Mouse (Mus musculus): ENCODE measurements at regions not wholly inside any gene's neighbourhood (a gene's known extent, or its start where the extent isn't known, plus 50 kb on each side); places are given as distances from the start of the nearest gene placed in this dataset.

GRCm38 (mm10) chr1:35848160-35848954 is 219.8 kb upstream of the Hs6st1 start:
- Histone ChIP-seq H3K4me1 (ENCODE audit: control insufficient read depth, insufficient read depth, low read length) (no peaks in the 10 kb centered on the region), H3K27ac (ENCODE audit: insufficient read depth, low read length) (no peak overlapping the region), H3K36me3 (ENCODE audit: control insufficient read depth, insufficient read depth, low read length, poor library complexity, severe bottlenecking) (no peaks in the 10 kb centered on the region), H3K9ac (ENCODE audit: low read depth, poor library complexity, severe bottlenecking) (no peak overlapping the region), H3K4me3 (ENCODE audit: low read depth, low read length) (no peak overlapping the region), H3K27me3 (ENCODE audit: control insufficient read depth, insufficient read depth, low read length, poor library complexity, severe bottlenecking) (no peaks in the 10 kb centered on the region), H3K9me3 (replicated peaks; ENCODE audit: control insufficient read depth, insufficient read depth, low read length, poor library complexity, severe bottlenecking) (no peaks in the 10 kb centered on the region)
- no peak for TF ChIP-seq EP300 (IDR thresholded peaks at IDR 0.05; ENCODE audit: insufficient read depth, low read depth, low read length)
- no peak for TF ChIP-seq CTCF (IDR thresholded peaks at IDR 0.05; ENCODE audit: low read depth, low read length)
- no peak for TF ChIP-seq POLR2A (IDR thresholded peaks at IDR 0.05; ENCODE audit: insufficient read depth, low read length)

GRCm38 (mm10) chr1:35849406-35850190 is 218.6 kb upstream of the Hs6st1 start:
- no peak overlapping the region for H3K27ac ChIP-seq (ENCODE audit: insufficient read depth, low read length)

GRCm38 (mm10) chr1:35850191-35850545 is 218.0 kb upstream of the Hs6st1 start:
- Histone ChIP-seq H3K9me3 (replicated peaks; ENCODE audit: control insufficient read depth, insufficient read depth, low read length, poor library complexity, severe bottlenecking) (no peaks in the 10 kb centered on the region), H3K4me1 (ENCODE audit: control insufficient read depth, insufficient read depth, low read length) (no peaks in the 10 kb centered on the region), H3K36me3 (ENCODE audit: control insufficient read depth, insufficient read depth, low read length, poor library complexity, severe bottlenecking) (no peaks in the 10 kb centered on the region), H3K4me3 (ENCODE audit: low read depth, low read length) (no peak overlapping the region), H3K27me3 (ENCODE audit: control insufficient read depth, insufficient read depth, low read length, poor library complexity, severe bottlenecking) (no peaks in the 10 kb centered on the region), H3K9ac (ENCODE audit: low read depth, poor library complexity, severe bottlenecking) (no peak overlapping the region), H3K27ac (ENCODE audit: insufficient read depth, low read length) (peak overlapping the region; percentile 42; the same call in 1 of the 2 replicates)
- TF ChIP-seq CTCF (IDR thresholded peaks at IDR 0.05; ENCODE audit: low read depth, low read length): no peak
- no peak for TF ChIP-seq POLR2A (IDR thresholded peaks at IDR 0.05; ENCODE audit: insufficient read depth, low read length)
- no peak for TF ChIP-seq EP300 (IDR thresholded peaks at IDR 0.05; ENCODE audit: insufficient read depth, low read depth, low read length)

More at GRCm38 (mm10) chr1:35849406-35850190, 218.6 kb upstream of the Hs6st1 start:
- H3K9ac ChIP-seq (ENCODE audit: low read depth, poor library complexity, severe bottlenecking): no peak overlapping the region
- H3K4me1 ChIP-seq (ENCODE audit: control insufficient read depth, insufficient read depth, low read length): no peaks in the 10 kb centered on the region
- no peaks in the 10 kb centered on the region for H3K27me3 ChIP-seq (ENCODE audit: control insufficient read depth, insufficient read depth, low read length, poor library complexity, severe bottlenecking)
- no peaks in the 10 kb centered on the region for H3K9me3 ChIP-seq (replicated peaks; ENCODE audit: control insufficient read depth, insufficient read depth, low read length, poor library complexity, severe bottlenecking)
- no peak overlapping the region for H3K4me3 ChIP-seq (ENCODE audit: low read depth, low read length)
- no peaks in the 10 kb centered on the region for H3K36me3 ChIP-seq (ENCODE audit: control insufficient read depth, insufficient read depth, low read length, poor library complexity, severe bottlenecking)
- TF ChIP-seq POLR2A (IDR thresholded peaks at IDR 0.05; ENCODE audit: insufficient read depth, low read length) (no peak), EP300 (IDR thresholded peaks at IDR 0.05; ENCODE audit: insufficient read depth, low read depth, low read length) (no peak), CTCF (IDR thresholded peaks at IDR 0.05; ENCODE audit: low read depth, low read length) (no peak)

- H3K9me3 ChIP-seq (replicated peaks; ENCODE audit: control insufficient read depth, insufficient read depth, low read length, poor library complexity, severe bottlenecking): no peaks in the 10 kb centered on the region
Observed at GRCm38 (mm10) chr1:35850566-35851085, 217.6 kb upstream of the Hs6st1 start.

GRCm38 (mm10) chr1:35851681-35852409 is 216.4 kb upstream of the Hs6st1 start:
- no peaks in the 10 kb centered on the region for H3K36me3 ChIP-seq (ENCODE audit: control insufficient read depth, insufficient read depth, low read length, poor library complexity, severe bottlenecking)
- no peak overlapping the region for H3K27ac ChIP-seq (ENCODE audit: insufficient read depth, low read length)
- H3K27me3 ChIP-seq (ENCODE audit: control insufficient read depth, insufficient read depth, low read length, poor library complexity, severe bottlenecking): no peaks in the 10 kb centered on the region
- H3K9me3 ChIP-seq (replicated peaks; ENCODE audit: control insufficient read depth, insufficient read depth, low read length, poor library complexity, severe bottlenecking): no peaks in the 10 kb centered on the region
- H3K4me1 ChIP-seq (ENCODE audit: control insufficient read depth, insufficient read depth, low read length): no peaks in the 10 kb centered on the region
- TF ChIP-seq CTCF (IDR thresholded peaks at IDR 0.05; ENCODE audit: low read depth, low read length) (no peak), POLR2A (IDR thresholded peaks at IDR 0.05; ENCODE audit: insufficient read depth, low read length) (no peak), EP300 (IDR thresholded peaks at IDR 0.05; ENCODE audit: insufficient read depth, low read depth, low read length) (no peak)
- H3K9ac ChIP-seq (ENCODE audit: low read depth, poor library complexity, severe bottlenecking): no peak overlapping the region
- H3K4me3 ChIP-seq (ENCODE audit: low read depth, low read length): no peak overlapping the region

More at GRCm38 (mm10) chr1:35850566-35851085, 217.6 kb upstream of the Hs6st1 start:
- no peaks in the 10 kb centered on the region for H3K4me1 ChIP-seq (ENCODE audit: control insufficient read depth, insufficient read depth, low read length)
- H3K27me3 ChIP-seq (ENCODE audit: control insufficient read depth, insufficient read depth, low read length, poor library complexity, severe bottlenecking): no peaks in the 10 kb centered on the region
- TF ChIP-seq POLR2A (IDR thresholded peaks at IDR 0.05; ENCODE audit: insufficient read depth, low read length) (no peak), EP300 (IDR thresholded peaks at IDR 0.05; ENCODE audit: insufficient read depth, low read depth, low read length) (peak; percentile 52; the same call in 1 of the 2 replicates)
- no peak overlapping the region for H3K9ac ChIP-seq (ENCODE audit: low read depth, poor library complexity, severe bottlenecking)
- H3K4me3 ChIP-seq (ENCODE audit: low read depth, low read length): no peak overlapping the region
- no peaks in the 10 kb centered on the region for H3K36me3 ChIP-seq (ENCODE audit: control insufficient read depth, insufficient read depth, low read length, poor library complexity, severe bottlenecking)
- peak overlapping the region; percentile 42; the same call in 1 of the 2 replicates for H3K27ac ChIP-seq (ENCODE audit: insufficient read depth, low read length)

Measured in ES-Bruce4 (cell line).